Mouse (Mus musculus): ENCODE measurements around the gene Abca7. TPM values are rescaled to one million over a fixed set of nuclear protein-coding genes. Genes with fewer than 3 reads are reported as not detected.
A peak's percentile ranks its signal among the peaks of the same experiment; 100 is the strongest.
"Not testable (repeated sequence)": the region's sequence is repeated elsewhere in the genome, so short reads cannot be mapped to it uniquely, and the experiment has no call there.

The Abca7 gene
- polyA plus RNA-seq, 1 experiment = 3.5 TPM

- Histone ChIP-seq H3K4me3 (ENCODE audit: insufficient read depth, low read length) (no peak overlapping the region), H3K27ac (ENCODE audit: insufficient read depth, low read length) (no peak overlapping the region), H3K4me1 (ENCODE audit: control insufficient read depth, insufficient read depth, low read length) (peaks cover 8% of the 10 kb centered on the region)
- TF ChIP-seq CTCF (IDR thresholded peaks at IDR 0.05; ENCODE audit: borderline replicate concordance, insufficient read depth, low read length) (no peak), POLR2A (IDR thresholded peaks at IDR 0.05; ENCODE audit: low read depth, low read length) (no peak)
Observed at GRCm38 (mm10) chr10:80048396-80048795, 52.1 kb downstream of the Abca7 start.

GRCm38 (mm10) chr10:80048834-80049233 is 52.5 kb downstream of the Abca7 start:
- H3K27ac ChIP-seq (ENCODE audit: insufficient read depth, low read length) = no peak overlapping the region

GRCm38 (mm10) chr10:80050244-80050643 is 54.0 kb downstream of the Abca7 start:
- no peak overlapping the region for H3K4me3 ChIP-seq (ENCODE audit: insufficient read depth, low read length)
- peaks cover 8% of the 10 kb centered on the region for H3K4me1 ChIP-seq (ENCODE audit: control insufficient read depth, insufficient read depth, low read length)
- H3K27ac ChIP-seq (ENCODE audit: insufficient read depth, low read length) = no peak overlapping the region
- TF ChIP-seq POLR2A (IDR thresholded peaks at IDR 0.05; ENCODE audit: low read depth, low read length) (no peak), CTCF (IDR thresholded peaks at IDR 0.05; ENCODE audit: borderline replicate concordance, insufficient read depth, low read length) (no peak)

More at GRCm38 (mm10) chr10:80048834-80049233, 52.5 kb downstream of the Abca7 start:
- peaks cover 8% of the 10 kb centered on the region for H3K4me1 ChIP-seq (ENCODE audit: control insufficient read depth, insufficient read depth, low read length)
- no peak overlapping the region for H3K4me3 ChIP-seq (ENCODE audit: insufficient read depth, low read length)
- TF ChIP-seq CTCF (IDR thresholded peaks at IDR 0.05; ENCODE audit: borderline replicate concordance, insufficient read depth, low read length) = no peak
- no peak for TF ChIP-seq POLR2A (IDR thresholded peaks at IDR 0.05; ENCODE audit: low read depth, low read length)

- H3K4me1 ChIP-seq (ENCODE audit: control insufficient read depth, insufficient read depth, low read length) = peaks cover 8% of the 10 kb centered on the region
- no peak overlapping the region; the same call in none of the 2 replicates for H3K27ac ChIP-seq (ENCODE audit: insufficient read depth, low read length)
- no peak overlapping the region for H3K4me3 ChIP-seq (ENCODE audit: insufficient read depth, low read length)
Observed at GRCm38 (mm10) chr10:80050885-80051617, 54.8 kb downstream of the Abca7 start.

GRCm38 (mm10) chr10:80051618-80052373 is 55.5 kb downstream of the Abca7 start:
- TF ChIP-seq POLR2A (IDR thresholded peaks at IDR 0.05; ENCODE audit: low read depth, low read length) (no peak), CTCF (IDR thresholded peaks at IDR 0.05; ENCODE audit: borderline replicate concordance, insufficient read depth, low read length) (no peak)
- H3K4me1 ChIP-seq (ENCODE audit: control insufficient read depth, insufficient read depth, low read length) = peaks cover 8% of the 10 kb centered on the region
- no peak overlapping the region for H3K4me3 ChIP-seq (ENCODE audit: insufficient read depth, low read length)
- peak overlapping the region; percentile 68 for H3K27ac ChIP-seq (ENCODE audit: insufficient read depth, low read length)

More at GRCm38 (mm10) chr10:80050885-80051617, 54.8 kb downstream of the Abca7 start:
- TF ChIP-seq POLR2A (IDR thresholded peaks at IDR 0.05; ENCODE audit: low read depth, low read length) (no peak), CTCF (IDR thresholded peaks at IDR 0.05; ENCODE audit: borderline replicate concordance, insufficient read depth, low read length) (no peak)

- H3K4me1 ChIP-seq (ENCODE audit: control insufficient read depth, insufficient read depth, low read length) = peaks cover 8% of the 10 kb centered on the region
- no peak overlapping the region for H3K4me3 ChIP-seq (ENCODE audit: insufficient read depth, low read length)
- TF ChIP-seq POLR2A (IDR thresholded peaks at IDR 0.05; ENCODE audit: low read depth, low read length) (no peak), CTCF (IDR thresholded peaks at IDR 0.05; ENCODE audit: borderline replicate concordance, insufficient read depth, low read length) (no peak)
- H3K27ac ChIP-seq (ENCODE audit: insufficient read depth, low read length) = peak overlapping the region; percentile 68
Observed at GRCm38 (mm10) chr10:80052374-80052764, 56.1 kb downstream of the Abca7 start.

- H3K4me1 ChIP-seq (ENCODE audit: control insufficient read depth, insufficient read depth, low read length) = peaks cover 8% of the 10 kb centered on the region
- peak overlapping the region; percentile 80 for H3K4me3 ChIP-seq (ENCODE audit: insufficient read depth, low read length)
- TF ChIP-seq POLR2A (IDR thresholded peaks at IDR 0.05; ENCODE audit: low read depth, low read length) (peak; percentile 94), CTCF (IDR thresholded peaks at IDR 0.05; ENCODE audit: borderline replicate concordance, insufficient read depth, low read length) (no peak)
- peak overlapping the region; percentile 79 for H3K27ac ChIP-seq (ENCODE audit: insufficient read depth, low read length)
Observed at GRCm38 (mm10) chr10:80053259-80053780, 57.0 kb downstream of the Abca7 start.

GRCm38 (mm10) chr10:80053831-80054815 is 57.8 kb downstream of the Abca7 start:
- Histone ChIP-seq H3K27ac (ENCODE audit: insufficient read depth, low read length) (peak overlapping the region; percentile 79), H3K4me1 (ENCODE audit: control insufficient read depth, insufficient read depth, low read length) (peaks cover 8% of the 10 kb centered on the region), H3K4me3 (ENCODE audit: insufficient read depth, low read length) (peak overlapping the region; percentile 80)
- TF ChIP-seq POLR2A (IDR thresholded peaks at IDR 0.05; ENCODE audit: low read depth, low read length) (0 out of 2 replicates have a peak, but pooled peaks have one; percentile 6), CTCF (IDR thresholded peaks at IDR 0.05; ENCODE audit: borderline replicate concordance, insufficient read depth, low read length) (no peak)

- peak overlapping the region; percentile 80 for H3K4me3 ChIP-seq (ENCODE audit: insufficient read depth, low read length)
- not testable (repeated sequence) for H3K27ac ChIP-seq (ENCODE audit: insufficient read depth, low read length); H3K4me1 ChIP-seq (ENCODE audit: control insufficient read depth, insufficient read depth, low read length)
Observed at GRCm38 (mm10) chr10:80054911-80055310, 58.6 kb downstream of the Abca7 start.

Measured in embryonic fibroblast, embryonic 13.5 days (primary cell).